In genomic region chr10:127196392-127196791, GRCm38 (mm10) we compare ENCODE assay signal across 7 mouse cellular contexts. TPM values are rescaled to one million over a fixed set of nuclear protein-coding genes. Genes with fewer than 3 reads are reported as not detected.
DNase-seq lines count a peak whose midpoint lies in the region; ATAC-seq and TF ChIP-seq lines count a peak whose summit lies in the region.

No protein-coding gene starts in this region.

- peak; percentile 79 for DNase-seq in Patski (ENCODE audit: low read depth, low spot score)
- DNase-seq in cerebellum, adult 11-12 months: peak; percentile 75
- DNase-seq in heart, postnatal 36 days: peak; percentile 64 to 65
- peak; percentile 71 to 87 for DNase-seq in left cerebral cortex, postnatal 25 days (ENCODE audit: low spot score in 2 of 2)
- DNase-seq in mesoderm, embryonic 11.5 days (ENCODE audit: low read depth, low spot score): peak; percentile 60
- DNase-seq in urinary bladder, postnatal 36 days (ENCODE audit: low spot score in 2 of 2): peak; percentile 39 to 63

- in situ Hi-C loops in Patski (cut with MboI; ENCODE audit: low pct_unique_long_range_greater_than_20kb): no loop called here

- peaks cover 18% of the 10 kb centered on the region for H3K4me1 ChIP-seq in forebrain, embryonic 16.5 days (replicated peaks; ENCODE audit: control insufficient read depth, insufficient read depth, low read length)

- H3K36me3 ChIP-seq in forebrain, embryonic 16.5 days (ENCODE audit: control insufficient read depth, insufficient read depth): peaks cover 6% of the 10 kb centered on the region; the same call in 1 of the 2 replicates

- H3K27ac ChIP-seq in forebrain, embryonic 16.5 days (ENCODE audit: low read length): peak overlapping the region; percentile 87

- H3K4me3 ChIP-seq in forebrain, embryonic 16.5 days (replicated peaks; ENCODE audit: low read length): peak overlapping the region; percentile 83

- no peaks in the 10 kb centered on the region for H3K27me3 ChIP-seq in Patski
- no peaks in the 10 kb centered on the region for H3K27me3 ChIP-seq in forebrain, embryonic 16.5 days (replicated peaks; ENCODE audit: control insufficient read depth, insufficient read depth, low read length)

- H3K9me3 ChIP-seq in forebrain, embryonic 16.5 days (ENCODE audit: control insufficient read depth, low read length): no peaks in the 10 kb centered on the region

- TF ChIP-seq CTCF in Patski (IDR thresholded peaks at IDR 0.05): no peak

- CTCF ChIA-PET in Patski (lab: Charles Lee): interaction anchor here (0.6 to 1.5 kb wide), 4 partner anchors 11 to 62 kb away, joined by 3 to 4 read pairs (median 4); no protein-coding TSS in a partner anchor

- POLR2A ChIA-PET in Patski (lab: Charles Lee): interaction anchor here (0.5 to 1.9 kb wide), 3 partner anchors 9 to 45 kb away, joined by 3 to 6 read pairs (median 3); no protein-coding TSS in a partner anchor

- peak; percentile 65 for ATAC-seq in Patski
- peak; percentile 59 for ATAC-seq in forebrain, embryonic 16.5 days

- WGBS in forebrain, embryonic 16.5 days: 5% methylated on average over 5 of the region's 5 CpGs

- peak overlapping the region; percentile 98 for H3K9ac ChIP-seq in forebrain, embryonic 16.5 days (replicated peaks; ENCODE audit: low read depth, low read length)

- intact Hi-C loops in heart, postnatal 36 days (cut with DNase I): no loop called here
- intact Hi-C loops in left cerebral cortex, postnatal 25 days (cut with DNase I): loop anchor here (1.0 kb wide), 1 partner anchor 14 kb away; no protein-coding TSS in a partner anchor

- H3K4me2 ChIP-seq in forebrain, embryonic 16.5 days (ENCODE audit: low read length): peak overlapping the region; percentile 92

RNA-seq across cellular contexts. Expression of gene Dtx3, which starts 0.9 kb away (rescaled TPM):
- polyA plus RNA-seq in Patski (2021): 155 TPM
- 179 and 224 TPM in 2 replicates for polyA plus RNA-seq in forebrain, embryonic 16.5 days (2015; fragmentation: Nextera tagmentation; extraction: Ambion mirVana)
- 10 to 100 TPM; 25.8 to 29.4 TPM for total RNA-seq in heart, postnatal 36 days (2021)
- total RNA-seq in left cerebral cortex, postnatal 25 days (2021): 100 to 1,000 TPM; 210 TPM

RNA-seq across cellular contexts. Expression of gene Arhgef25, which starts 6.5 kb away (rescaled TPM):
- 106 TPM for polyA plus RNA-seq in Patski (2021)
- 32.3 and 33.0 TPM in 2 replicates for polyA plus RNA-seq in forebrain, embryonic 16.5 days (2015; fragmentation: Nextera tagmentation; extraction: Ambion mirVana)
- total RNA-seq in heart, postnatal 36 days (2021): 10 to 100 TPM; 12.4 to 12.8 TPM
- 100 to 1,000 TPM; 142 to 156 TPM for total RNA-seq in left cerebral cortex, postnatal 25 days (2021)

RNA-seq across cellular contexts. Expression of gene Pip4k2c, which starts 15.0 kb away (rescaled TPM):
- 76.8 TPM for polyA plus RNA-seq in Patski (2021)
- polyA plus RNA-seq in forebrain, embryonic 16.5 days (2015; fragmentation: Nextera tagmentation; extraction: Ambion mirVana): 26.7 and 28.4 TPM in 2 replicates
- total RNA-seq in heart, postnatal 36 days (2021): 10 to 100 TPM; 26.9 to 29.9 TPM
- total RNA-seq in left cerebral cortex, postnatal 25 days (2021): 10 to 100 TPM; 95.2 to 95.6 TPM

RNA-seq across cellular contexts. Expression of gene Slc26a10, which starts 15.9 kb away (rescaled TPM):
- 0.85 TPM for polyA plus RNA-seq in Patski (2021)
- polyA plus RNA-seq in forebrain, embryonic 16.5 days (2015; fragmentation: Nextera tagmentation; extraction: Ambion mirVana): 1.0 and 1.6 TPM in 2 replicates
- 10 to 100 TPM; 17.2 to 23.1 TPM for total RNA-seq in heart, postnatal 36 days (2021)
- 1 to 10 TPM; 2.4 to 4.1 TPM for total RNA-seq in left cerebral cortex, postnatal 25 days (2021)

RNA-seq across cellular contexts. Expression of gene B4galnt1, which starts 31.4 kb away (rescaled TPM):
- 112 TPM for polyA plus RNA-seq in Patski (2021)
- 41.5 and 45.8 TPM in 2 replicates for polyA plus RNA-seq in forebrain, embryonic 16.5 days (2015; fragmentation: Nextera tagmentation; extraction: Ambion mirVana)
- 1 to 10 TPM; 1.6 to 2.7 TPM for total RNA-seq in heart, postnatal 36 days (2021)
- total RNA-seq in left cerebral cortex, postnatal 25 days (2021): 100 to 1,000 TPM; 111 to 116 TPM

Comparison
In these comparisons a context has a peak if more than half of its experiments do, and no peak if none do; other contexts are left out.
1. Peak in every context shown above with its lines: DNase-seq, ATAC-seq, H3K4me3 ChIP-seq and H3K27ac ChIP-seq.
2. RNA of gene Dtx3, which starts 0.9 kb away (total RNA-seq): 210 TPM in left cerebral cortex, postnatal 25 days; 25.8 to 29.4 TPM in heart, postnatal 36 days; every median in the first group is over 4 times any median in the second.
3. RNA of gene Arhgef25, which starts 6.5 kb away (total RNA-seq): 142 to 156 TPM in left cerebral cortex, postnatal 25 days; 12.4 to 12.8 TPM in heart, postnatal 36 days; every median in the first group is over 10 times any median in the second.